Mouse (Mus musculus): Measurements from ENCODE around the gene Lrch1.

- TF ChIP-seq CHD2 (IDR thresholded peaks at IDR 0.05; ENCODE audit: low read depth, low read length) (no peak), ZC3H11A (IDR thresholded peaks at IDR 0.05; ENCODE audit: borderline replicate concordance, low read depth, low read length) (no peak), MAFK (IDR thresholded peaks at IDR 0.05; ENCODE audit: insufficient read depth, low read depth, low read length) (no peak)
Measured at GRCm38 (mm10) chr14:74985658-74986057, 38.0 kb upstream of the Lrch1 start.

Data from ES-E14 (cell line).